Mouse (Mus musculus) MEL (cell line): ENCODE measurements around the gene Fmo3.

Source experiments
- CHD1 ChIP-seq: IDR thresholded peaks from 2 replicates; pipeline ENCODE4 v1.6.1; 2012; ENCODE audit warnings: low read depth, mild to moderate bottlenecking, inconsistent platforms, low read length, improper control_type of control experiment
- CTCF ChIP-seq, 3 experiments: IDR thresholded peaks in 2 of 3; conservative IDR thresholded peaks in 1 of 3; 2 replicates each; pipeline ENCODE4 v1.5.1; 2011 to 2012; ENCODE audit warnings: low read length in 3 of 3, low read depth in 2 of 3, mild to moderate bottlenecking in 2 of 3, improper control_type of control experiment in 1 of 3, inconsistent platforms in 1 of 3, mixed read lengths in 1 of 3, moderate library complexity in 1 of 3; ENCODE audit not compliant: control insufficient read depth in 1 of 3, insufficient read depth in 1 of 3, poor library complexity in 1 of 3, severe bottlenecking in 1 of 3
- ELF1 ChIP-seq: IDR thresholded peaks from 2 replicates; pipeline ENCODE4 v1.6.1; 2014; ENCODE audit warnings: low read depth, mild to moderate bottlenecking, inconsistent platforms, low read length, improper control_type of control experiment, moderate library complexity
- EP300 ChIP-seq, 2 experiments: IDR thresholded peaks; 2 replicates each; pipeline ENCODE4 v1.6.1; 2011; ENCODE audit warnings: improper control_type of control experiment in 2 of 2, low read length in 2 of 2, low read depth in 1 of 2, mild to moderate bottlenecking in 1 of 2
- GABPA ChIP-seq: IDR thresholded peaks from 2 replicates; pipeline ENCODE4 v1.6.1; 2012; ENCODE audit warnings: low read depth, mild to moderate bottlenecking, inconsistent platforms, low read length, improper control_type of control experiment, moderate library complexity
- POLR2A ChIP-seq, 2 experiments: IDR thresholded peaks; 2 replicates each; pipeline ENCODE4 v1.6.1; 2011 to 2012; ENCODE audit warnings: low read length in 2 of 2, mild to moderate bottlenecking in 2 of 2, control low read depth in 1 of 2, improper control_type of control experiment in 1 of 2, low read depth in 1 of 2, moderate library complexity in 1 of 2; ENCODE audit not compliant: control insufficient read depth in 1 of 2, insufficient read depth in 1 of 2, poor library complexity in 1 of 2
- USF2 ChIP-seq, 2 experiments: IDR thresholded peaks; 2 replicates each; pipeline ENCODE4 v1.6.1; 2011 to 2012; ENCODE audit warnings: improper control_type of control experiment in 2 of 2, low read length in 2 of 2, borderline replicate concordance in 1 of 2, inconsistent platforms in 1 of 2, low read depth in 1 of 2, mild to moderate bottlenecking in 1 of 2; ENCODE audit not compliant: insufficient read depth in 1 of 2

DNA sequence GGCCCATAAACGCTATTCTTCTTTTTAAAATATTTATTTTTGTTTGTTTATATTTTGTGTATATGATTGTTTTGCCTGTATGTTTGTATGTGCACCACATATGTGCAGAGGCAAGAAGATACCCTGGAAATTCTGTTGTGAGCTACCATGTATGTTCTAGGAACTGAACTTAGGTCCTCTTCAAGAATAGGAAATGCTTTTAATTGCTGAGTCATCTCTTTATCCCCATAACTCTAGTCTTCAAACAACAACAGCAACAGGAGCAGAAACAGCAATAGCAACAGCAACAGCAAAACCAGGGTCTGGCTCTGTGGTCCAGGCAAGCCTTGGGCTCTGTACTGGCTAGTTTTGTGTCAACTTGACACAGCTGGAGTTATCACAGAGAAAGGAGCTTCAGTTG is 34.6 kb downstream of the Fmo3 start:
- no peak for TF ChIP-seq POLR2A (IDR thresholded peaks at IDR 0.05; ENCODE audit: control insufficient read depth in 1 of 2, insufficient read depth in 1 of 2, low read depth in 1 of 2, low read length in 2 of 2, poor library complexity in 1 of 2)
- no peak for TF ChIP-seq EP300 (IDR thresholded peaks at IDR 0.05; ENCODE audit: low read depth in 1 of 2, low read length in 2 of 2)
- no peak for TF ChIP-seq GABPA
- no peak for TF ChIP-seq CHD1
- TF ChIP-seq CTCF (IDR thresholded peaks at IDR 0.05 in 2 of 3, conservative IDR thresholded peaks at IDR 0.05 in 1 of 3; ENCODE audit: control insufficient read depth in 1 of 3, insufficient read depth in 1 of 3, low read depth in 2 of 3, low read length in 3 of 3, poor library complexity in 1 of 3, severe bottlenecking in 1 of 3), result no peak
- no peak for TF ChIP-seq ELF1
- TF ChIP-seq USF2 (IDR thresholded peaks at IDR 0.05; ENCODE audit: borderline replicate concordance in 1 of 2, insufficient read depth in 1 of 2, low read depth in 1 of 2, low read length in 2 of 2), result no peak
